Mouse (Mus musculus) urinary bladder, postnatal 10 days (tissue): Measurements from ENCODE around the gene Reps2.

Experiments used
- DNase-seq: peaks from one replicate; pipeline ENCODE4 v3.0.0; 2022; ENCODE audit warnings: low spot score

The Reps2 gene

DNA sequence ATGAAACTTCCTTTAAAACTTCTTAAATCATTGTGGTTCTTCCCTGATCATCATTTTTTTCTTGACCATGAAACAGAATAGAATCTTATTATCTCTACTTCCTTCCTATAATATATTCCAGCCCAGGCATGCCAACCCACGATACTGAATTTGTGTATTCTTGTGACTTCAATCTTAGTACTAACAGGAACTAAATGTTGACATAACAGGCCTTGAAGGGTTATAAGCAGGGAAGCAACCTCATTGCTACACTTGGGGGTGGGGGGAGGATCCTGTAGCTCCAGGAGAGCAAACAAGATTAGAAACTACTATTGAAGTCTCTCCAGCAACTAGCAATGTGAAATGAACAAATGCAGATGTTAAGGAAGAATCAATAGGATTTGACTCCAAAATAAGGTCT, 154.8 kb downstream of the Reps2 start:
- no peak for DNase-seq

DNA sequence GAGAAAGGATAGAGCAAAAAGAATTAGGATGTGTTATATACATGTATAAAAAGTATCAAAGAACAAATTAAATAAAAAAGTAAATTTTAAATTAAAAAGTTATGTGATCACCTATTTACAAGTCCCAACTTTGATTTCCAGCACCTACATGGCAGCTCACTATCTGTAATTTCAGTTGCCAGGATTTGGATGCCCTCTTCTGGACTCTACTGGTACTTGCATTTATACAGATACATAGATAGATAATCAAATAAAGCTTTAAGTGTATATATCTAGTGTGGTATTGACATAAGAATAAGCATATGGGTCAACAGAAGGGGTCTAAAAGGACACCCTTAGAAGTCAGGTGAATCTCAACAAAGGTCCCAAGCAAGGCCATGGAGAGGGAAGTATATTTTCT, 155.7 kb downstream of the Reps2 start:
- DNase-seq, result no peak

DNA sequence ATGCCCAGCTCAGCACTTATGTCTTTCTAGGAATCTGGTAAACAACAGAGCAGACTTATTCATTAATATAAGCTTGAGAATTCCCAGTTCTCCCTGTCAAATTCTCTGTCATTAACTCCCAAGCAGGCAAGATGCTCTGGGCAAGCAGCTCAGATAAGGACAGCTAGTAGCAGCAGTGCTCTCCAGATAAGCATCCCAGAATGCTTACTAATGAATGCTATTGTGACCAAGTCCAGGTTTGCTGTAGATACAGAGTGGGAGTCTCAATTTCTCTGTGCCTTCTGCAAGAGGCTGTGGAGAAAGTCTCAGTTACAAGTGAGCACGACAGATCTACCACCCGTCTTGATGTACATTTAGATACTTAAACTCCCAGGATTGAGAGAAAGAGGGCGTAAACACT, 173.2 kb downstream of the Reps2 start:
- no peak for DNase-seq

DNA sequence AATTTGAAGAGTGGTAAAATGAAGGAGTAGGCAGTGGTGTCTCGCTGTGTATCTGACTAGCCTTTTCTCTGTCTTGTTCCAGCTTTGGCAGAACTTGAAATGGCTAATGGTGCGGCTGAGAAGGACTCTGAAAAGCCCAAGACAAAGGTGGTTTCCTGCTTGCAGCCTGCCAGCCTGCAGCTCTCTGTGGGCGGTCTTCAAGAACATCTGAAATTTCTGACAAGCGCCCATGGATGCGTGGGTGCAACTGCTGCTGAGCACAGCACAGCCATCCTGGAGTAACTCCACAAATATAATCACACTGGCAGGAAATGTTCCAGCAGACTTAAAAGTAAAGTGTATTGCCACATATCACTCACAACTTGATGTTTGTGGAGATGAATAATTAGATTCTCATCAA, 181.3 kb downstream of the Reps2 start:
- no peak for DNase-seq

DNA sequence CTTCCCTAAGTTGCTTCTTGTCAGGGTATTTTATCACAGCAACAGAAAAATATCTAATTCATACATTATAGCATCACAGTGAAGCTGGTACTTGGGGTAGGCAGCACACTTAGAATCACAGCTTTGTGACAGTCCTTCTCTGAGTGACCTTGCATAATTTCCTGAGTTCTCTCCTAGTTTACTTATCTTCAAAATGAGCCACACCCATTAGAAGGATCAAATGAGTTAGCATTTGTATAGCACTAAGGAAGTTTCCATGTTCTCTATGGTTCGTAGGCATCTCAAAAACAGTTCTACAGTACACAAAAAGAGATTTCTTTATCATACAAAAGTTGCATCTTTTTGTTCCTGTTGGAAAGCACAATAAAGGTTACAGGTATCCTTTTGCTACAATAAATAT, 187.0 kb downstream of the Reps2 start:
- no peak for DNase-seq

DNA sequence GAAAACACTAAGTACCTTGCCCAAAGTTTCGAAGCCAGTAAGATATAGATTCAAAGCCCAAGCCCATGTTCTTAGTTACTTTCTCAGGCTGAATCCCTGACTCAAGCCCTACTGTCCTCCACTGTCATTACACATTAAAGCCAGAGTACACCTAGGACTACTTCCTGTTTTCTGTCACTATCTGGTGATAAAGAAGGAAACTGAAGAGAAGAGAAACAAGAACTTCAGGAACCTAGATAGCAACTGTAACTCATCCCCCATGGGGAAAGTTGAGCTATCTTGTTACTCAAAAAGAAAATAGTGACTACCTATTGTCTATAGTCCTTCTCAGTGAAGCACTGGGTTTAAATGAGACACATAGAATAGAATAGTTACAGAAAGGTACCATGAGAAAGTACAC, 188.1 kb downstream of the Reps2 start:
- DNase-seq, result no peak

DNA sequence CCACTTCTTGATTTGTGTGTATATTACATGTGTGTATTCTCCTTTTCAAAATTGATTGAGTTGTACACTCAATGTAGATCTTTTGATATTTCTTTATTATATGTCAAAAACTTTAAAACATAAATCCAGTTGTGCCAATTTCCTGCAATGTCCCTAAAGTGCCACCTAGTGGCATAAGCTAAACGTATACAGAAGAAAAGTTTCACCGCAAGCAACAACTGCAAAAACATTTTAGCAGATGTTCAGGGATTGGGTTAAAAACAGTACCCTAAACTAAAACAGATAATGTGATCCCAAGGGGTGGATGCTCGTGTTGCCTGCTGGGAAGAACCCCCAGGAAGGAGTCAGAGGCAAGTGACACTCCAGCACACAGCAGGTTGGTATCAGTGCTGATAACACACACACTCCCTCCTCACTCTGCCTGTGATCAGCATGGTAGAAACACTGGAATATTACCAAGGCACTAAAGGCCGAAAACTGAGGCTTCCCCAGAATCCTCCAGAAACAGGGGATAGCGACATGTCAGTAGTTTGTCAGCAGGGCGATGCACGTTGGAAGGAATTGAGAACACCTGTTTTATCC, 189.5 kb downstream of the Reps2 start:
- DNase-seq, result no peak

DNA sequence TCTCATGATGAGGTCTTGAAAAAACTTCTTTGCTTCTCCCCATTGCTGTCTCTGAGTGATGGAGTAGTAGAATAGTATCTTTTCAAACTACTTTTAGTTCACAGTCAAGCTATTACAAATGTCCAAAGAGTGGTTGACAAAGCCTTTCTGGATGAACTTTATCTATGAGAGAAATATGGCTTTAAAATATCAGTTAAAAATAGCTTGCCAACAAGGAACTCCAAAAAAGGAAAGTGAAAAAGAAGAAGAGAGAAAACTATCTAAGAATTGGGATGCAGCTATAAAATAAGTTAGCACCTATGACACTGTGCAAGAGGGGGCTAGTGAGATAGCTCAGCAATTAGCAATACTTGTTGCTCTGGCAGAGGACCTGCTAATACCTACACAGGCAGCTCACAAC, 190.8 kb downstream of the Reps2 start:
- no peak for DNase-seq

DNA sequence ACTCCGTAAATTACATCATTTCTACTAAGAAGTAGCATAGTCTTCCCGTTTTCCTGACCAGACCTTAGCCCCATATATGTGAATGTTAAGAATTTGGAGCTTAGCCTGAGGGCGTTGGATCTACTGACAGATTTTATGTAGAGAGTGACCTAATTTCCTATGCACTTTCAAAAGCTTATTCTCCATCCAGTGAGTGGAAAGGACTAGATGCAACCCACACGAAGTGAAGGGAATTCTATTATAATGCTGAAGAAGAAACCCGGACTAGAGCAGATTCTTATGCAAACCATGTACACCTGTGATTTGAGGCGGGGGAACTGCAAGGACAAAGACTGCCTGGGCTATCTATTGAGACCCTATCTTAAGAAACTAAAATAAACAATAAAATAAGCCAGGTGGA, 195.5 kb downstream of the Reps2 start:
- DNase-seq, result no peak

DNA sequence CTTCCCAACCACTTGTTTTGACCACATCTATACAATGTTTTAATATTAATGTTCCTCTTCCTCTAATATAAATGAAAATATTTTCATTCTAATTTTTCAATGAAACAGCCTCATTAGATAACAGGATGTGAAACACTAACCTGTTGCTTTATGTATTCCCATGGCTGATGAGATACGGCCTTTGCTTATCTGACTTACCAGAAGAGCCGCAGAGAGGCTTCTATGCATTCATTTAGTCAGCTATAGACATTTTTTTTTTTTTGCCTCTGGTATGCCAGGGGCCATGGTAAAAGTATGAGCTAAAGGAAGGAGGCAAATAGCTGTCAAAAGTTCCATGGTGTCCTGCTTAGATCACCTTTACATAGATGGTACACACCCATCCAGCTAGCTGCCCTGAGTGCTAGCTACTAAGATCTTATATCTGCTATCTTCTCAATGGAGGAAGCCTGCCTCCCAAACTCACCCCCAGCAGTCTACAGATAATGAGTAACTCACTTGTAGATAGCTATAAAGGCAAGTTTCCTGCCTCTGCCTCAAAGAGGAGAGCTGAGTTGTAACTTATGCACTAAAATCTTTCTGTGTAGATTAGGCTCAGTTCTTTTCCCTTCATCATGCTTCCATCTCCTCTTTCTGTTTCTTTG, 196.7 kb downstream of the Reps2 start:
- no peak for DNase-seq

DNA sequence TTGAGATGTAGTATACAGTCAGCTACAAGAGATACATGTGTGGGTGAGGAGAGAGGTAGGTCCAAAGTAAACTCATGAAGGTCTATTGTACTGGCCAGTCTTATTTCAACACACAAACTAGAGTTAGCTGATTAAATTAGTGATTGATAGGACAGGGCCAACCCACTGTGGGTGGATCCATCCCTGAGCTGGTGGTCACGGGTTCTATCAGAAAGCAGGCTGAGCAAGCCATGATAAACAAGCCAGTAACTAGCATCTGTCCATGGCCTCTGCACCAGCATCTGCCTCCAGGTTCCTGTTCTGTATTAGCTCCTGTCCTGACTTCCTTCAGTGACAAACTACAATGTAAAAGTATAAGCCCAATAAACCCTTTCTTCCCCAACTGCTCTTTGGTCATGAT, 200.1 kb downstream of the Reps2 start:
- no peak for DNase-seq

DNA sequence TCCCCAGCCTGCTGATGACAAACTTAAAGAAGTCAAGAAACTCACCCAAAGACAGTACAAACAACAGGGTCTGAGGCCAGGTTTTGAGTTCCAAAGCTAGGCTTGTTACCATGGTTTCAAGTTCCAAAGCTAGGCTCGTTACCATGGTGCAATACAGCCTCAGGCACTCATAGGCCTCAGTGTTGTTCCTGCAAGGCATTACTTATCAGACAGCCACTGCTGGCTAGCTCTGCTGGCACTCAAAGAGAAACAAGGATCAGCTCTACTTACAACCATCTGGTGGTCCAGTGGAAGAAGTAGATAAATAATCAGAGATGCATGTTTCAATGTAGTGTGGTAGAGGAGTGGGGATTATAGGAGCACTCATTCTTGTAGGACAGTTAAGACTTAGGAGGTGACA, 200.5 kb downstream of the Reps2 start:
- no peak for DNase-seq

DNA sequence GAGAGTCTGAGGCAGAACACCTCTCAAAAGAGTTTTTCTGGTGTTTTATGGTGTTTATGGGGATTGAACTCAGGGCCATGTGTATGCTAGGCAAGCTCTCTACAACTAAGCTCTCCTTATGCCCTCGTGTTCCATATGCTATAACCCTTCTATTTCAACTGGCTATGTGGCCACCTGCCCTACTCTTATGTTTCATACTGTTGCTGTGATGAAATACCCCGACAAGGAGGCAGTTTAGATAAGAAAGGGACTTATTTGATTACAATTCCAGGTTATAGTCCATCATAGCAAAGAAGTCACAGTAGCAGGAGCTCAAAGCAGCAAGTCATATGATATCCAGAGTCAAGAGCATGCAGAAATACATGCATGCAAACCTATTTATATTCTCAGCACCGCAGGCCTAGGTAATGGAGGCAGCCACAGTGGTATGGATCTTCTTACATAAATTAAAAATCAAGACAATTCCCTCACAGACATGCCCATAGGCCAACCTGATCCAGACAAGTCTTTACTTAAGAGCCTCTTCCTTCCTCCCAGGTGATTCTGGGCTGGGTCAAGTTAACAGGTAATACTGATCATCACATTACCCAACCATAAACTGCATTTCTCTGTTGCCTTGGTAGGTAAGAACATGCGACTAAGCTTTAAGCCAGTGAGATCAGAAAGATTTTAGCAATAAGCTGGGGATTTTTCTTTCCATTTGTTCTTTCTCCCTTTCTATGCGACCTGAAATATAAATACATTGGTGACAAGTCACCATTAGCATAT, 210.5 kb downstream of the Reps2 start:
- no peak for DNase-seq

DNA sequence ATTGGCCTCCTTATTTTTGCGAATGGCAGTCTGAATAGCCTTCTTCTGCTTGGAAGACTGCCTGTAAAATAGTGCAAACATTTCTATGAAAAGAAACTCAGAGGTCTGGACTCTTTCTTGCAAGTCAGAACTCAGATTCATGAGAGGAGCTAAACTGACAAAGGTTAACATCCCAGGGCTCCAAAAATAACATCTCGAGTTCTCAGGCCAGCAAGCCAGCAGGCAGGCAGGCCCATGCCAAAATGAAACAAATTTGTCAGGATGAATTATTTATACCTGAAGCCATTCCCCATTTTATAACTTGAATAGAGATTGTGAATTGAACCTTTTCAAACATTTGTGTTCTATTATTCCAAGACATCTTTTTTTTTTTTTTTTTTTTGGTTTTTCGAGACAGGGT, 215.8 kb downstream of the Reps2 start:
- no peak for DNase-seq

DNA sequence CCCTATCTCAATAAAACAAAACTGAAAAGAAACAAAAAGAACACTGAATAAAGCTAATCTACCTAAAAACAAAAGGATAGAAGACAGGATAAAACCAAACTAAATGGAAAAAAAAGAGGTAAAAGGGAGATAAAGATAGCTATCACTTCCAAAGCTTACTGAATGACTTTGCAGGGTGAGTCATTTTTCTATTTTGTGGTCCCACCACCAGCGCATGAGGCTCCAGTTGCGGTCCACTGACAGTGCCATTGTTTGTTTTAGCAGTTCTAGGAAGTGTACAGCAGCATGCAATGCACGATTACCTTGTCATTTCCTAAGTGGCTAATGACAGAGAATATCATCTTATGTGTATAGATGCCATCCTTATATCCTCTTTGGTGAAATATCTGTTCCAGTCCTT, 224.0 kb downstream of the Reps2 start:
- DNase-seq, result no peak

DNA sequence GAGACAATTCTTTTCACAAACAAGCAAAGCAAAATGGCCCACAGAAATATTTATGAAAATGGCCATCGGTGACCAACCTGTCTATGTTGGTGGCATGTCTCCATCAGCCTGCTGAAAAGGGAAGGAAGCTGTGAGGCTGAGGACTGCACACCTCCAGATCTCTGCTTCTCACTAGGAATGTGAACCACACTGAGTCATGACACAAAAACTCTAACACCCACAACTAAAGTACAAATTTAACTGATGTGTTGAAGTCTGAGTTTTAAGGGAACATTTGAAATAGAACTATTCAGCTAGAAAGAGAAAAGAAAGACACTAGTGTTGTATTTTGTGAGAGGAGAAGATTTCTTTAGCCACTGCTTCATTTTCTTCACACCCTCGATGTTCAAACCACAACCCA, 230.3 kb downstream of the Reps2 start:
- DNase-seq, result no peak

DNA sequence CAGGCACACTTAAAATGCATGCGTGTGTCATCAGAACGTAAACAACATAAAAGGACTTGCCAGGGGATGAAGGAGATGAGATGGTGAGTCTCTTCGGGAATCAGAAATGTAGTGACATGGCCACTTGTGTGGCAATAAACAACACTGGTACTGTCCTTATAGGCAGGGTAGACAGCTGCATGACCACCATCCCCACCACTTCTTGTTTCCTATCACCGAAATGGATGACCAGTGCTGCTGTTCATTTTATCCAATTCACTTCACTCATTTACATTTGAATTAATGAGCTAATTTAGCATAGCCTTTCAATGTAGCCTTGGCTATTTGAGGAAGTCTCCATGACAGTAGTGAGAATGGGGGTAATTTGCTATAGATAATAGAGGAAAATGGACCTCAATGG, 236.2 kb downstream of the Reps2 start:
- no peak for DNase-seq

DNA sequence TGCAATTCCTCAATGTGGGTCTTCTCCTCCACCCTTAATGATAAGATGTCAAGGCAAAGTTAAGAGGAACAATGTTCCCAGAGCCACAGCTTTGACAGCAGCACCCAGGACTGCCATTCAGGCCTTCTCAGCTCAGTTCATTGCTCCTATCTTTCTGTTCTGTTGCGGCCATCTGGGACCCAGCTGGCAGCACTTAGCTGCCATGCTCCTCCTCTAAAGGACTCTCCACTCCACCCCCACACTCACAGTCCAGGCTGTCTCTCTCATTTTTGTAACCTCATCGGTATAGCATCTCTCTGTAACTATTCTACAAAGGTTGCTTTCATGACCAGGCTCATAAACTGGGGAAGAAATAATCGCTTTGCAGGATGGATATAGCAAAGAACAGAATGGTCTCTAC, 241.0 kb downstream of the Reps2 start:
- no peak for DNase-seq

DNA sequence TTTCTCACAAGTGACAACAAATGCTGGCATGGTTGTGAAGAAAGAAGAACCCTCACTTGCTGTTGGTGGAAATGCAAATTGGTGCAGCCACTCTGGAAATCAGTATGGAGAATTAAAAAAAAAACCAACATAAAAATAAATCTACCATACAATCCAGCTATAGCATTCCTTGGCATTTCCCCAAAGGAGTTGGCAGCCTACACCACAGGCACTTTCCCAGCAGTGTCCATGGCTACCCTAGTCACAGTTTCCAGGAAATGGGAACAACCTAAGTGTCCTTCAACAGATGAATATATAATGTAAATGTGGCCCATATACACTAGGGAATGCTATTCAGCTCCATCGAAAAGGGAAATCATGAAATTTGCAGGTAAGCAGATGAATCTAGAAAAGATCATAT, 262.7 kb downstream of the Reps2 start:
- no peak for DNase-seq

DNA sequence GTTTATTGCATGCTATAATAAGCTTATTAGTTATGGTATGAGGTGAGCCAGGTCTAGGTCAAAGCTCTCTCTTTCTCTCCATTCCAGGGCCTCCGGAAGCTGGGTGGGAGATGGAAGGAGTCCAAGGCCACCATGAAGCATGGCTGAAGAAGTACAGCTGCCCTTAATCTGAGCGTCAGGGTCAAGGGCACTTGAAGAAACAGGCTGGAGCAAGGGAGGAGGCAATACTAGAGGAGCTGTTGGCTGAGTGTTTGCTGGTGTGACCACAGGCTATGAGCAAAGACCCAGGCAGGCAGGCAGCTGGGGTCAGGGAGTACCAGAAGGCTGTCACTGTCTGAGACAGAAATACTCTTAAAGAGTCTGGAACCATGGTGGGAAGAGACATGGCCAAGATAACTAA, 280.2 kb downstream of the Reps2 start:
- no peak for DNase-seq
